Mouse (Mus musculus): ENCODE results near the gene Iah1. TPM values are rescaled to one million over a fixed set of nuclear protein-coding genes. Genes with fewer than 3 reads are reported as not detected.

Gene Iah1
- polyA plus RNA-seq, 1 experiment from 2014 or later: 48.7 TPM

- no peak for ATAC-seq (ENCODE audit: insufficient number of reproducible peaks, insufficient read depth, low FRiP score, low read depth)
- H3K9ac ChIP-seq (ENCODE audit: low read length): no peak overlapping the region
- no peak overlapping the region for H3K27ac ChIP-seq (replicated peaks in 1 of 2; ENCODE audit: control insufficient read depth in 1 of 2, insufficient read depth in 1 of 2, low read depth in 2 of 2, low read length in 2 of 2)
- 97% methylated on average over 1 of the region's 1 CpGs for WGBS
- H3K4me1 ChIP-seq (ENCODE audit: control insufficient read depth in 2 of 2, insufficient read depth in 2 of 2, low read length in 2 of 2): peaks cover 0 to 5% of the 10 kb centered on the region in 2 experiments; a peak in 2 of 4 replicates
- no peaks in the 10 kb centered on the region for H3K9me3 ChIP-seq (ENCODE audit: control insufficient read depth, low read length)
- H3K4me3 ChIP-seq (ENCODE audit: control insufficient read depth in 1 of 2, insufficient read depth in 1 of 2, low read depth in 1 of 2, low read length in 2 of 2): no peak overlapping the region
- no peaks in the 10 kb centered on the region for H3K27me3 ChIP-seq (ENCODE audit: control insufficient read depth, insufficient read depth, low read length)
- H3K4me2 ChIP-seq (ENCODE audit: low read length): no peak overlapping the region
- peaks cover 5% of the 10 kb centered on the region; the same call in 1 of the 2 replicates for H3K36me3 ChIP-seq (ENCODE audit: control insufficient read depth, insufficient read depth, low read length)
These were observed 53.9 kb downstream of the Iah1 start for GRCm38 (mm10) chr12:21370035-21370611.

DNA sequence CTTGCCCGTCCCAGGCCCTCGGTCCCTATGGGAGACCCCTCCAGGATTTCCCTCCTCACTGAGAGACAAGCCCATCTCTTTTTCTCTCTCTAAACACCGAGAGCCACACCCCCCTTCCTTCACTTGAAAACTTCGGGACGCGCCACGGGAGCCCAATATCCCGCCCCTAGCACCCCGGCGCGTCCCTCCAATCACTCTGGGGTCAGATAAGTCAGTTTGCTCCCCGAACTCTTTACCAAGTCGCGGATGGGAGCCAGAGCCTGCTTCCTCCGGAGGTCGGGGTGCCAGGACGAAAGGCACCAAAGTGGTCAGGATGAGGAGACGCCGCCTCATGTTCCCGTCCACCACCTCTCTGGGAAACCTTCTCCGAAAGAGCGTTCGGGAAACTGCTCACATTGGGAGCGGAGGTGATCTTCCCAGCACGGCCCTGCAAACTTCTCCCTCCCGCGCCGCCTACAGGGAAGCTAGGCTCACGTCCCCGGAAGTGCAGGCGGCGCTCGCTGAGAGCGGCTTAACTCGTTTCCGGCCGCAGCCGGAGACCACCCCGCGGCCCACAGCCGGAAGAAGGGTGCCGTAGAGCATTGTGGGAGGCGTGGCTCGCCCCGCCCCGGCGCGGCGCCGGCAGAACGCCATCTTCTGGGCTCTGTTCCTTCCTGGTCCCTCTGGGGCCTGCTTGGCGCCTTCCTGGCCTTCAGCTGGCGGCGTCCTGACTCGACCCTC, 57.1 kb downstream of the Iah1 start, which contains the start of gene Adam17:
Gene Adam17 (minus strand): TSS at position 533 of the 720 bp plus-strand sequence.
- Histone ChIP-seq H3K4me2 (ENCODE audit: low read length) (peak within 1 kb of the TSS; percentile 74), H3K27ac (replicated peaks in 1 of 2; ENCODE audit: control insufficient read depth in 1 of 2, insufficient read depth in 1 of 2, low read depth in 2 of 2, low read length in 2 of 2) (peak within 1 kb of the TSS; percentile 92 to 95), H3K9ac (ENCODE audit: low read length) (peak within 1 kb of the TSS; percentile 81), H3K9me3 (ENCODE audit: control insufficient read depth, low read length) (no peaks in the 10 kb centered on the region), H3K36me3 (ENCODE audit: control insufficient read depth, insufficient read depth, low read length) (peaks cover 5% of the 10 kb centered on the region; the same call in 1 of the 2 replicates), H3K4me1 (ENCODE audit: control insufficient read depth in 2 of 2, insufficient read depth in 2 of 2, low read length in 2 of 2) (peaks cover 0 to 5% of the 10 kb centered on the region in 2 experiments; a peak in 2 of 4 replicates), H3K4me3 (ENCODE audit: control insufficient read depth in 1 of 2, insufficient read depth in 1 of 2, low read depth in 1 of 2, low read length in 2 of 2) (peak within 1 kb of the TSS; percentile 65 to 78), H3K27me3 (ENCODE audit: control insufficient read depth, insufficient read depth, low read length) (no peaks in the 10 kb centered on the region)
- under 1% methylated on average over 55 of the region's 55 CpGs for WGBS
- peak; percentile 98 for ATAC-seq (ENCODE audit: insufficient number of reproducible peaks, insufficient read depth, low FRiP score, low read depth)

Other genes starting within 250 kb of the Iah1 start
- gene Cpsf3, start 31.0 kb upstream of the Iah1 start, polyA plus RNA-seq (2014; fragmentation: Nextera tagmentation; extraction: Ambion mirVana): 69.3 and 70.5 TPM in 2 replicates
- 39.5 and 40.0 TPM in 2 replicates for gene Itgb1bp1, start 30.1 kb upstream of the Iah1 start, polyA plus RNA-seq (2014; fragmentation: Nextera tagmentation; extraction: Ambion mirVana)
- gene Adam17, start 57.2 kb downstream of the Iah1 start, polyA plus RNA-seq (2014; fragmentation: Nextera tagmentation; extraction: Ambion mirVana): 26.5 and 30.2 TPM in 2 replicates
- gene Ywhaq, start 101.2 kb downstream of the Iah1 start, polyA plus RNA-seq (2014; fragmentation: Nextera tagmentation; extraction: Ambion mirVana): 417 and 427 TPM in 2 replicates

Data from heart, embryonic 14.5 days (tissue).